Mouse (Mus musculus): ENCODE results near the gene Mroh2b. TPM values are rescaled to one million over a fixed set of nuclear protein-coding genes. Genes with fewer than 3 reads are reported as not detected.

The Mroh2b gene
- total RNA-seq (2015) (not detected in 2 replicates), total RNA-seq (2017) (not detected in 2 replicates)

DNA sequence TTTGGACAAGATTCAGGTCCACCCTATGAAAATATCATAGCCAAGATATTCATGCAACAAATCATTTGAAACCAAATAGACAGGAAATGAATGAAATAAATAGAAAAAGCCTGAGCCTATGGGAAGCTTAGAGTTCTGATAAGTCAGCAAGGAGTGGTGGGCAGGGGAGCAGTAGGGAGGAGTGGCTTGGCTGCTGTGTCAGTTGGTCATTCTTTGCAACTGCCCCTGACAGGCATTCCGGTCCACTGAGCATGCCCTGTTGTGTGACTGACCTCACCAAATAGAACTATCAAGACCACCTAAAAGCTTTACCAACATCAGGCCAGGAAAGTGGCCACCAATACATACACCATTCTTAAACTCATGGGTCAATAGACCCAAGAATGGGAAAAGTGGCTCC is at the start of gene Mroh2b:
Mroh2b (plus strand) TSS at position 301 of the 400 bp plus-strand sequence.
- no peak for ATAC-seq (replicated peaks; ENCODE audit: poor library complexity)

GRCm38 (mm10) chr15:4850015-4850414 is 48.5 kb upstream of the Mroh2b start:
- no peak for ATAC-seq (replicated peaks; ENCODE audit: poor library complexity)

- no peak for ATAC-seq (replicated peaks; ENCODE audit: poor library complexity)
Measured at GRCm38 (mm10) chr15:4894962-4895361, 3.6 kb upstream of the Mroh2b start.

DNA sequence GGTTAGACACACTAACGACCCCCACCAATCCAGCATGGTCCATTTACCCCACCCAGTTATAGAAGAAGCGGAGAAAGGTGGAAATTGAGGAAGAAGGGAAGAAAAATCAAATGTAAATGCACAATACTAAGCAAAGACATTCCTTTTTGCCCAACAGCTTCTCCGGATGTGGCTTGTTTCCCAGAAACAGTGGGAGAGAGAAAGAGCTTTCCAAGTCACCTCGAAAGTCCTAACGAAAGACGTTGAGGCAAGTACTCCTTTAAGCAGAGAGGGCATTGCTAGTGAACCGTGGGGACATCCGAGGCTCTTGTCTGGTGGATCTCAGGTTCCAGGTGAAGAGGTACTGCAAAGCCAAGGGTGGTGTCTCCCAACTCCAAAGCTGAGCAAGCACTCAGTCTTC is 36.2 kb downstream of the Mroh2b start:
- ATAC-seq (replicated peaks; ENCODE audit: poor library complexity) = no peak

GRCm38 (mm10) chr15:4973355-4973754 is 74.8 kb downstream of the Mroh2b start:
- no peak for ATAC-seq (replicated peaks; ENCODE audit: poor library complexity)

DNA sequence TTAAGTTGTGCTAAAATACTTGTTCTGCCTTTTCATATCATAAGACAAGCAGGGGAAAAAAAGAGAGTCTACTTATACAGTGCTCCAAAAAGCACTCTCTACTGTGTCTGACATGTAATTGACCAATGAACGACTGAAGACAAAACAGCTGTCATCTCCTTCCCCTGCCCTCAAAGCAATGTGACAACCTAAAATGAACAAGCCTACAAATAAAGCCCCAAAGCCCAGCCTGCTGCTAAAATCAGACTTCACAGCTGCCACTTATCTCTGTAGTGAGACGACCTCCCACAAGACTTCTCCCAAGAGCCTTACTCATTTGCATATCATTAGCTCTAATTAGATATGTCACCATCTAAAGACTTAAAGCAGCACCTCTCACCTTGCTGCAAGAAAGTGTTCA is 104.4 kb downstream of the Mroh2b start:
- ATAC-seq (replicated peaks; ENCODE audit: poor library complexity) = no peak

GRCm38 (mm10) chr15:5003503-5004196 is 105.1 kb downstream of the Mroh2b start:
- no peak for ATAC-seq (replicated peaks; ENCODE audit: poor library complexity)

DNA sequence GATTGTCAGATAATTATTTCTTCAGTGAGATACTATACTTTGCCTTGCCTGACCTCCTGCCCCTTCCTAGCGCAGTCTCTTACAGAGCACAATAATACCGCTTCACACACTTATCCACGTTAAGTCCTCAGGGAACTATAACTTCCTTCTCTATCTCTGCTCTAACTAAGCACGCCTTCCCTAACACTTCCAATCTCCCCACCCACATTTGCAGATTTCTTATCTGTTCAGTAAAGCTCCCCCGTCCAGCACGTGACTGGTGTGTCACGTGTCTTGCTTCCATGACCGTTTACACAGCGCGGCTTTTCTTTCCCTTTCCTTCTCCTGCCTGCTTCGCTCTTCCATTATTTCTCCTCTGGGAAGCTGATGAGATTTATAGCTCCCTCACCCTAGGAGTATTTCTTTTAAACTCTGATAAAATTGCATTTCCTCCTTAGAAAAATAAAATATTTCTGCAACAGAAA is 111.1 kb downstream of the Mroh2b start:
- peak; percentile 61 for ATAC-seq (replicated peaks; ENCODE audit: poor library complexity)

Other genes starting within 250 kb of the Mroh2b start
- not detected in 2 replicates for gene C6, start 171.6 kb upstream of the Mroh2b start, total RNA-seq (2015)
- not detected in 2 replicates for gene C6, start 171.6 kb upstream of the Mroh2b start, total RNA-seq (2017)
- not detected in 2 replicates for gene C7, start 165.0 kb downstream of the Mroh2b start, total RNA-seq (2015)
- not detected in 2 replicates for gene C7, start 165.0 kb downstream of the Mroh2b start, total RNA-seq (2017)
- gene Card6, start 209.8 kb downstream of the Mroh2b start, total RNA-seq (2015) = 0.66 and 0.77 TPM in 2 replicates
- gene Card6, start 209.8 kb downstream of the Mroh2b start, total RNA-seq (2017) = 0.04 and 0.41 TPM in 2 replicates
- 1,416 and 1,430 TPM in 2 replicates for gene Rpl37, start 217.9 kb downstream of the Mroh2b start, total RNA-seq (2015)
- 1,966 and 2,167 TPM in 2 replicates for gene Rpl37, start 217.9 kb downstream of the Mroh2b start, total RNA-seq (2017)
- 35.6 and 38.4 TPM in 2 replicates for gene Prkaa1, start 245.1 kb downstream of the Mroh2b start, total RNA-seq (2015)
- gene Prkaa1, start 245.1 kb downstream of the Mroh2b start, total RNA-seq (2017) = 23.5 and 23.7 TPM in 2 replicates

All from megakaryocyte progenitor cell, adult 5-6 weeks (primary cell).